Mouse (Mus musculus) 416B (cell line): ENCODE data around the gene Rbm12.
"Not testable (repeated sequence)": the region's sequence is repeated elsewhere in the genome, so short reads cannot be mapped to it uniquely, and the experiment has no call there.

ENCODE experiments used
- DNase-seq: peaks from one replicate; pipeline ENCODE4 v3.0.0; 2011; ENCODE audit warnings: low read depth

Rbm12 gene

GRCm38 (mm10) chr2:156111358-156112079 is at the start of gene Rbm12, which contains the start of gene Cpne1:
Gene Rbm12 (minus strand): TSS chr2:156111978.
Gene Cpne1 (minus strand): TSS chr2:156111965.
- DNase-seq = peak; percentile 90

GRCm38 (mm10) chr2:156151538-156151937 is 39.8 kb upstream of the Rbm12 start:
- peak; percentile 52 for DNase-seq

GRCm38 (mm10) chr2:156147316-156147915 is 35.6 kb upstream of the Rbm12 start:
- DNase-seq = no peak

GRCm38 (mm10) chr2:156146272-156146989 is 34.7 kb upstream of the Rbm12 start:
- peak; percentile 37 for DNase-seq

GRCm38 (mm10) chr2:156145486-156146130 is 33.8 kb upstream of the Rbm12 start:
- DNase-seq = peak; percentile 41

GRCm38 (mm10) chr2:156143953-156144724 is 32.4 kb upstream of the Rbm12 start, which contains the start of the genes Romo1 and Nfs1:
Gene Romo1 (plus strand): TSS chr2:156144039.
Gene Nfs1 (minus strand): TSS chr2:156144186.
- DNase-seq = peak; percentile 95

GRCm38 (mm10) chr2:156143367-156143766 is 31.6 kb upstream of the Rbm12 start:
- no peak for DNase-seq

GRCm38 (mm10) chr2:156142820-156143219 is 31.0 kb upstream of the Rbm12 start:
- no peak for DNase-seq

GRCm38 (mm10) chr2:156135695-156136094 is 23.9 kb upstream of the Rbm12 start:
- DNase-seq = peak; percentile 50

- no peak for DNase-seq
Observed at GRCm38 (mm10) chr2:156134161-156134560, 22.4 kb upstream of the Rbm12 start.

- no peak for DNase-seq
Observed at GRCm38 (mm10) chr2:156126992-156127391, 15.2 kb upstream of the Rbm12 start, which contains the start of gene Gm28036. Gene Gm28036 (minus strand): TSS chr2:156127092.

GRCm38 (mm10) chr2:156123731-156124130 is 12.0 kb upstream of the Rbm12 start:
- no peak for DNase-seq

GRCm38 (mm10) chr2:156119566-156119965 is 7.8 kb upstream of the Rbm12 start:
- DNase-seq = no peak

GRCm38 (mm10) chr2:156112080-156112423 is 274 bp upstream of the Rbm12 start:
- DNase-seq = not testable (repeated sequence)

GRCm38 (mm10) chr2:156110627-156111357 is 986 bp downstream of the Rbm12 start:
- DNase-seq = peak; percentile 67

- DNase-seq = no peak
Observed at GRCm38 (mm10) chr2:156091926-156092325, 19.9 kb downstream of the Rbm12 start.

GRCm38 (mm10) chr2:156089799-156090198 is 22.0 kb downstream of the Rbm12 start:
- no peak for DNase-seq

- DNase-seq = peak; percentile 54
Observed at GRCm38 (mm10) chr2:156087391-156088110, 24.2 kb downstream of the Rbm12 start.

GRCm38 (mm10) chr2:156084541-156084940 is 27.2 kb downstream of the Rbm12 start:
- peak; percentile 25 for DNase-seq

GRCm38 (mm10) chr2:156080391-156080790 is 31.4 kb downstream of the Rbm12 start:
- no peak for DNase-seq
